Mouse (Mus musculus) kidney, adult 2 months (tissue): Measurements from ENCODE around the gene A930018P22Rik. TPM values are rescaled to one million over a fixed set of nuclear protein-coding genes. Genes with fewer than 3 reads are reported as not detected.

ENCODE experiments used
- DNase-seq: peaks from one replicate; pipeline ENCODE4 v3.0.0; 2021
- H3K27ac ChIP-seq: fragments of 200-500 bp; 2 replicates; pipeline ENCODE4 v1.5.1; 2012; ENCODE audit warnings: low read depth, low read length, control low read depth, inconsistent platforms; ENCODE audit not compliant: insufficient read depth
- H3K27me3 ChIP-seq: fragments of 200-500 bp; replicated peaks from 2 replicates; pipeline ENCODE4 v1.6.1; 2012; ENCODE audit warnings: mild to moderate bottlenecking, moderate library complexity, low read length, inconsistent platforms; ENCODE audit not compliant: control insufficient read depth, insufficient read depth
- H3K36me3 ChIP-seq: fragments of 200-500 bp; 2 replicates; pipeline ENCODE4 v1.6.1; 2012; ENCODE audit warnings: mild to moderate bottlenecking, moderate library complexity, low read length, inconsistent platforms; ENCODE audit not compliant: control insufficient read depth, insufficient read depth
- H3K4me1 ChIP-seq: fragments of 200-500 bp; 2 replicates; pipeline ENCODE4 v1.6.1; 2011; ENCODE audit warnings: low read length; ENCODE audit not compliant: control insufficient read depth, insufficient read depth
- H3K4me3 ChIP-seq: fragments of 200-500 bp; 2 replicates; pipeline ENCODE4 v1.5.1; 2011; ENCODE audit warnings: mild to moderate bottlenecking, low read depth, low read length, control low read depth; ENCODE audit not compliant: insufficient read depth
- CTCF ChIP-seq: fragments of 200-500 bp; conservative IDR thresholded peaks from 2 replicates; pipeline ENCODE4 v1.5.1; 2011; ENCODE audit warnings: low read depth, mild to moderate bottlenecking, control low read depth, low read length, moderate library complexity, mixed read lengths; ENCODE audit not compliant: insufficient read depth, insufficient read length
- POLR2A ChIP-seq: fragments of 200-500 bp; IDR thresholded peaks from one replicate; pipeline ENCODE4 v1.6.1; 2011; ENCODE audit warnings: low read depth, low read length, control low read depth
- WGBS: fragments of 180-500 bp; shearing (Covaris S2); methylation state at CpG from one replicate; pipeline ENCODE4 v1.1.7; 2018; 5-methylcytosine and 5-hydroxymethylcytosine counted together
- polyA plus RNA-seq: library from polyadenylated mRNA; depleted of rRNA; stranded (reverse); fragments of >200 nt; gene quantifications from 2 replicates; pipeline ENCODE4 v1.2.3, GENCODE M21; 2012; rRNA removed

The A930018P22Rik gene
- polyA plus RNA-seq, 1 experiment = 0.19 TPM

DNA sequence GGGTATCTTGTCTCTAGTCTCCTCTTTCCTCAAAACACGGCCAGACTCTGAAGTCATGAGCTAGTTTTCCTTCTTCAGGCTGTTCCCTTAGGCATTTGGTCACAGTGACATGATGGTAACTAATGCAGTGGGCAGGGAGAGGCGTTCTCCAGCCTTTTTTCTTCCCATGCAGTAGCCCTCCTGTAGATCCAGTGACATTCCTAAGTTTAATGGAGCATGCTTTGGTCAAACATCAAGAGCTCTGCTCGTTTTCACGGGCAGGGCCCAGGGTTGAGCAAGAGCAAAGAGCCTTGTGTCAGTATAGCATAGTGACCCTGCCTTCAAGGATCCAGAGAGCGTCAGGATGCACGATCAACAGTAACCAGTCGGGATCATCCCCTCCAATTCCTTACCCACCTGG lies 40.8 kb downstream of the A930018P22Rik start:
- Histone ChIP-seq H3K27ac (no peak overlapping the region), H3K4me1 (no peaks in the 10 kb centered on the region), H3K27me3 (no peaks in the 10 kb centered on the region), H3K36me3 (no peaks in the 10 kb centered on the region), H3K4me3 (no peak overlapping the region)
- WGBS = 32% methylated on average over 7 of the region's 7 CpGs
- TF ChIP-seq POLR2A (no peak), CTCF (no peak)
- peak; percentile 24 for DNase-seq

DNA sequence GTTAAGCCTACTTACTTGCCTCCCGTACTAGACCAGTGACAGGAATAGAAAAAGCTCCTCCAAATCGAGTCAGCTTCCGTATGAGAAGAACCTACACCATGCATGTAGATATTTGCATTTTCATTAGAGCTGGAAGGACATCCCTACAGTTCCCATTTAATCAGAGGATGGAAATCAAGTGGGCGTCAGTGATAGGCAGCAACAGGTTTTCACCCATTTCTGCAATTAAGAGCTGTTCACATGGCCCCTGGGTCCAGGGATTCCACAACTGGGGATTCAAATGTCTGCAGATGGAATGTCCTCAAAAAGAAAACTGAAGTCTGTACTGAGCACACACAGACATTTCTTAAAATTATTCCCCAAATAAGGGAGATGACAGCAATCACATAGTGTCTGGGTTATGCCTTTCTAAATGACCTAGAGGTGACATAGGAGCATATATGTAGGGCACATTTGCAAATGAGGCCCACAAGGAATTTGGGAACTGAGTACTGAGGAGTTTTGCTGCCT lies 41.5 kb downstream of the A930018P22Rik start:
- Histone ChIP-seq H3K27me3 (no peaks in the 10 kb centered on the region), H3K36me3 (no peaks in the 10 kb centered on the region), H3K4me3 (no peak overlapping the region), H3K27ac (no peak overlapping the region), H3K4me1 (no peaks in the 10 kb centered on the region)
- 87% methylated on average over 4 of the region's 4 CpGs for WGBS
- TF ChIP-seq POLR2A = no peak
- TF ChIP-seq CTCF = no peak
- no peak for DNase-seq

DNA sequence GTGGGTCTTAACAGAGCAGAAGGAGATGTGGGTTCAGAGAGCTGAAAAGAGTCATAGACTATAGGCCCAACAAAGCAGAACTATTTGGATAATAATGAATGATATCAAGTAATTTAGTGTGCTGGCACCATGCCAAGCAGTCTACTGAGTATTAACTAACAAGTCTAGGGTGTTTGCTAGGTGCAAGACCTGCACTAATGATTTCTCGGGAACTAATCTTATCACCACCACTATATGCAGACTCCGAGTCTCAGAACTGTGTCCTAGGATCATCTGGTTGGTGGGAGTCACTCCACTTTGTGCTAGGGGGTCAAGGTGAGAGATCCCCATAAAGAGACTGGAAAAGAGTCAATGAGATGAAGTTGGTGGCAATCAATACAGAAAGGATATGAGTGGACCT lies 43.1 kb downstream of the A930018P22Rik start:
- H3K27me3 ChIP-seq = no peaks in the 10 kb centered on the region
- H3K4me3 ChIP-seq = no peak overlapping the region
- TF ChIP-seq POLR2A (no peak), CTCF (no peak)
- no peaks in the 10 kb centered on the region for H3K4me1 ChIP-seq
- DNase-seq = no peak
- H3K36me3 ChIP-seq = no peaks in the 10 kb centered on the region
- no peak overlapping the region for H3K27ac ChIP-seq
- WGBS = 89% methylated on average over 2 of the region's 2 CpGs

DNA sequence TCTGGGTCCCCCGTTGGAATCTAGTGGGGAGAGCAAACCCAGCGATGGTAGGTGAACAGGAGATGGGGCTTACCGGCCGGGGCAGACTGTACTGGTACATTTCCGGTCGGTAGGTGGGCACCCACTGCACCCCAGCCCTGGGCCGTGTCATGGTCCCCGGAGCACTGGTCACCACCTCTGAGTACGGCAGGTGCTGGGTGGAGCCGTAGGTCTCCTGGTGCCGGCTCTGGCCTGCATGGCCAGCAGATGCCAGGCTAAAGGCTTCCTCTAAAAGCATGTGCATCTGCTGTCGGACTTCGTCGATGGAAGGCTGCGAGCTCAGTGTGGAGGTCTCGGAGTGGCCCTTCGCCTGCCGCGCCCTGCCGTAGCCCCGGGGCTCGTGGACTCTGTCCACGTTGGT lies 45.2 kb downstream of the A930018P22Rik start:
- 97% methylated on average over 23 of the region's 23 CpGs for WGBS
- H3K4me1 ChIP-seq = no peaks in the 10 kb centered on the region
- no peak for DNase-seq

DNA sequence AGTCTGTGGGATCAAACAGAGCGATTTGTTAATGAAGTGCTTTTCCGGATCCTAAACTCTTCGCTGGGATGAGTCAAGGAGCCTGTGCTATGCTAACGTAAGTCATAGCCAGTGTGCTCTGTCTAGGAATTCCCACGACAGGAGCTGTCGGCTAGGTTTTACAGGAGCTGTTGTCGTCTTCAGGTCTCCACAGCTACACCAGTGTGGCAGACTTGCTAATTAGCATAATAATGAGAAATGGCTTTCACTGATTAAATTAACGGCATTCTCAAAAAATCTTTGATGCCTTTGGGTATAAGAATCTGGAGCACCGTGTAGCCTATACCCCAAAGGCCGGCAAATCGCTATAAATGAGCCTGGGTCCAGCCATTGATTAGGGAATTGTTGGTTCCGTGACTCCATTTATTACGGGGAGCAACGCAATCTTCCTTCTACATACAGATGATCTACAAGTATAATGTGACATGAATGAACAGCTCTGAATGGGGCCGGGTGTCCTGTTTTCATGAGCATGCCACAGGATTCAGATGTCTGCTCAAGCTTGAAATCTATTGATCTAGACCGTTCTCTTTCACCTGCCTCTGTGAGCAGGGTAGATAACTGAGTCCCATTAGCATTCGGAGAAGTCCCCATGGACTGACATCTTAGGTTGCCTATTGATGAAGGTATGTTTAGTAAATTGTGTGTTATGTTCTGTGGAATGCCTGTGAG lies 45.8 kb downstream of the A930018P22Rik start:
- no peak for DNase-seq
- H3K27ac ChIP-seq = no peak overlapping the region
- H3K4me1 ChIP-seq = no peaks in the 10 kb centered on the region
- H3K27me3 ChIP-seq = no peaks in the 10 kb centered on the region
- TF ChIP-seq CTCF (no peak), POLR2A (no peak)
- 87% methylated on average over 17 of the region's 17 CpGs for WGBS
- no peaks in the 10 kb centered on the region for H3K36me3 ChIP-seq
- H3K4me3 ChIP-seq = no peak overlapping the region

More for the DNA sequence above, 45.2 kb downstream of the A930018P22Rik start:
- Histone ChIP-seq H3K27me3 (no peaks in the 10 kb centered on the region), H3K4me3 (no peak overlapping the region), H3K36me3 (no peaks in the 10 kb centered on the region), H3K27ac (no peak overlapping the region)
- TF ChIP-seq POLR2A (no peak), CTCF (no peak)

DNA sequence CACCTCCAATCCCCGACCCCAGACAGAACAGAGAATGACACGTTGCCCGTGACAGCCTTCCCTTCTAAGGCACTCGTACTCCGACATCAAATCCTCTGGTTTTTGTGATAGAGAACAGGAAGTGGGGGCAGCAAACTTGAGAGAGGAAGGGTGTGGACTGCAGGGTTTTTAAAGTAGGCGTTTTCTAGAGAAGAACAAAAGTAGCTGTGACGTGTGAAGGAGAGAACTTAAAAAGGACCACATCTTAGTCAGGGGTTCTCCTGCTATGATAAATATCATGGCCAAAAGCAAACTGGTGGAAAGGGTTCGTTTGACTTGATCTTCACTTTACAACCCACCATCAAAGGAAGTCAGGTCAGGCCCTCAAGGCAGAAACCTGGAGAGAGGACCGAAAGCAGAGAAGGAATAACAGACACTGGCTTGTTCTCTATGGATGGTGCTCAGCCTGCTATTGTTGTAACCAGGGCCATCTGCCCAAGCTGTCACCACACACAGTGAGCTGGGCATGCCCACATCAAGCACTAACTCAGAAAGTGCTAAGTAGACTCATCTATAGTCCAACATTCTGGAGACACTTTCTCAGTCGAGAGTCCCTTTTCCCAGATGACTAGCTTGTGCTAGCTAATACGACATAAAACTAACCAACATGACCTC lies 50.3 kb downstream of the A930018P22Rik start:
- WGBS = 61% methylated on average over 11 of the region's 11 CpGs
- Histone ChIP-seq H3K36me3 (no peaks in the 10 kb centered on the region), H3K4me1 (0 out of 2 replicates have a peak, but pooled peaks cover 5% of the 10 kb centered on the region), H3K27me3 (no peaks in the 10 kb centered on the region), H3K27ac (no peak overlapping the region), H3K4me3 (no peak overlapping the region)
- TF ChIP-seq CTCF (no peak), POLR2A (no peak)
- DNase-seq = no peak

DNA sequence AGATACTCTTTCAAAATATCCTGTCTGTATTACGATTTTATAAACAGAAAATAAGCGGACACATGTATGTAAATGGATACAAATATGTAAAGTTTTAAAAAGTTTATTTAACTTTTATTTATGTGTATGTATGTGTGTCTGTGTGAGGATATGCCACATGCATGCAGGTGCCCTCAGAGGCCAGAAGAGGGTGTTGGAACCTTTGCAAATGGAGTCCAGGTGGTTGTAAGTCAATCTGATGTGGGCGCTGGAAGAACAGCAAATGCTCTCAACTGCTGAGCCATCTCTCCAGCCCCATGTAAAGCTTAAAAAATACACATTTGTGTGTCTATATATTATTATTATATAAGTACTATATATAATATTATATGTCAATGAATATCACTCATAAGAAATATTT lies 50.9 kb downstream of the A930018P22Rik start:
- H3K4me1 ChIP-seq = 0 out of 2 replicates have a peak, but pooled peaks cover 5% of the 10 kb centered on the region
- no peaks in the 10 kb centered on the region for H3K27me3 ChIP-seq
- no peak overlapping the region for H3K27ac ChIP-seq
- 96% methylated on average over 3 of the region's 3 CpGs for WGBS
- no peak for TF ChIP-seq CTCF
- no peak for TF ChIP-seq POLR2A
- no peak overlapping the region for H3K4me3 ChIP-seq
- H3K36me3 ChIP-seq = no peaks in the 10 kb centered on the region
- DNase-seq = no peak

Other genes with a start within 250 kb of the A930018P22Rik start
- gene Lmo2, start 164.8 kb upstream of the A930018P22Rik start, polyA plus RNA-seq = 18.5 and 20.8 TPM in 2 replicates
- 22.3 and 25.0 TPM in 2 replicates for gene Fbxo3, start 95.0 kb upstream of the A930018P22Rik start, polyA plus RNA-seq
- gene 4931422A03Rik, start 94.4 kb upstream of the A930018P22Rik start, polyA plus RNA-seq = not detected in 2 replicates
- 0.14 and 0.18 TPM in 2 replicates for gene Gm10912, start 56.9 kb upstream of the A930018P22Rik start, polyA plus RNA-seq
- not detected in 2 replicates for gene Gm10799, start 54.2 kb upstream of the A930018P22Rik start, polyA plus RNA-seq
- gene Cd59b, start 52.9 kb upstream of the A930018P22Rik start, polyA plus RNA-seq = 18.5 and 25.0 TPM in 2 replicates
- 31.1 and 31.6 TPM in 2 replicates for gene Cd59a, start 27.0 kb upstream of the A930018P22Rik start, polyA plus RNA-seq